Mouse (Mus musculus) lung, adult 2 months (tissue): Measurements from ENCODE around the gene Manbal. TPM values are rescaled to one million over a fixed set of nuclear protein-coding genes. Genes with fewer than 3 reads are reported as not detected.

ENCODE experiments used
- DNase-seq: peaks from one replicate; pipeline ENCODE4 v3.0.0; 2022
- H3K4me1 ChIP-seq: fragments of 200-500 bp; 2 replicates; pipeline ENCODE4 v1.6.1; 2011; ENCODE audit warnings: low read length; ENCODE audit not compliant: control insufficient read depth, insufficient read depth
- H3K4me3 ChIP-seq: fragments of 200-500 bp; replicated peaks from 2 replicates; pipeline ENCODE3; 2011; ENCODE audit warnings: low read depth, mild to moderate bottlenecking, control low read depth, low read length; ENCODE audit errors: extremely low read depth
- CTCF ChIP-seq: fragments of 200-500 bp; IDR thresholded peaks from 2 replicates; pipeline ENCODE4 v1.5.1; 2011; ENCODE audit warnings: mild to moderate bottlenecking, low read length, control low read depth; ENCODE audit not compliant: insufficient read depth
- POLR2A ChIP-seq: fragments of 200-500 bp; IDR thresholded peaks from 2 replicates; pipeline ENCODE4 v1.6.1; 2011; ENCODE audit warnings: low read depth, mild to moderate bottlenecking, control low read depth, low read length, borderline replicate concordance; ENCODE audit errors: extremely low read depth
- whole genome bisulfite sequencing: fragments of 180-500 bp; shearing (Covaris S2); methylation state at CpG from one replicate; pipeline ENCODE4 v1.1.7; 2018; 5-methylcytosine and 5-hydroxymethylcytosine counted together
- polyA plus RNA-seq: library from polyadenylated mRNA; depleted of rRNA; stranded (reverse); fragments of >200 nt; gene quantifications from 2 replicates; pipeline ENCODE4 v1.2.3, GENCODE M21; 2012; rRNA removed

Gene Manbal
- 85.5 and 108 TPM in 2 replicates for polyA plus RNA-seq

DNA sequence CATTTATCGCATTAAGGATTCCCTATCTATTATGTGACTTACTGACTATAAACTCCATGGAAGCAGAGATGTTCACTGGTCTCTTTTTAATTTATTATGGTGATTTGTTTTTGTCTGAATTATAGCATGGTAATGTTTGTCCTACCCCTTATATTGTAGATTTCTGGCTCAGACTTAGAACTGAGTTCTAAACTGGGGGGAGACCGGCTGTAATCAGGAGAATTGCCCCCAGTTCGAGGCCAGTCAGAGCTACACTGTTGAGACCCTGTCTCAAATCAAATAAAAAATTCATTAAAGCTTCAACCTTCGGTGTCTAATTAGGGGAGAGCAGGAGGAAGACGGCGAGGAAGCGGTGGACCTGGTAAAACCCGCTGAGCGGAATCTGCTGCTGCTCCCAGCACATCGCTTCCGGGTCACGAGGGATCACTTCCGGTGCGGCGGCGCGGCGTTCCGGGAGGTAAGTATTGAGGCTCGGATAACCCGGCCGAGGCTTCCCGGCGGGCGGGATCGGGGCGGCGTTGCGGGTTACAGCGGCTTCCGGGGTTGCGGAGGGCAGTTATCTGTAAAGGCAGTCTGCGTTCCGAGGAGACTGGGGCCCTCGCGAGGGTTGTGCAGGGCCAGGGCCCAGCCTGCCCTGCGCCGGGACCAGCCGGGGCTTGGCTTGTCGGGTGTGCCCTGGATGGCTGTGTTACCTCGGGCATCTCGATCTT lies at the start of gene Manbal:
TSS of gene Manbal (plus strand) at position 411 of the 710 bp plus-strand sequence.
- H3K4me3 ChIP-seq = peak within 1 kb of the TSS; percentile 75
- DNase-seq = peak; percentile 98
- 4% methylated on average over 42 of the region's 42 CpGs for WGBS

DNA sequence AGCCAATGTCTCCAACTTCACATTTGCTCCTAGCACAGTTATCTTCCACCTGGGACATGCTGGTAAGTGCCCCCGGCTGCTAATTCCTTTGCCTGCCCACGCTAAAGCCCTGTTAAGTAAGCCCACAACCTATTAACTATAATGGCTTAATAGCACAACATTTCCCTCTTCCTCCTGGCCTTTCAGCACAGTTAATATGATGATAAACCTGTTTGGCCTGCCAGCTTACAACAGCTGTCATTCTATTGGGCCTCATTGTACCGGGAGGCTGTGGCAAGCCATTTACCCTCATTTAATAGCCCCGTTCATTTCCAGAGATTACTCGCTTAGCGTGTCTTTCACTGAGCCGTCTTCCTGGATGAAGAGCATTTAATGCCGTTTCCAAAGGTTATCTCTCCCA lies 47.3 kb upstream of the Manbal start:
- H3K4me1 ChIP-seq = 0 out of 2 replicates have a peak, but pooled peaks cover 2% of the 10 kb centered on the region
- H3K4me3 ChIP-seq = no peak overlapping the region
- 86% methylated on average over 8 of the region's 8 CpGs for WGBS
- no peak for TF ChIP-seq POLR2A
- TF ChIP-seq CTCF = no peak
- no peak for DNase-seq

More for the DNA sequence above, at the start of gene Manbal:
- H3K4me1 ChIP-seq = peaks cover 6% of the 10 kb centered on the region
- peak; percentile 92 for TF ChIP-seq POLR2A
- no peak for TF ChIP-seq CTCF

DNA sequence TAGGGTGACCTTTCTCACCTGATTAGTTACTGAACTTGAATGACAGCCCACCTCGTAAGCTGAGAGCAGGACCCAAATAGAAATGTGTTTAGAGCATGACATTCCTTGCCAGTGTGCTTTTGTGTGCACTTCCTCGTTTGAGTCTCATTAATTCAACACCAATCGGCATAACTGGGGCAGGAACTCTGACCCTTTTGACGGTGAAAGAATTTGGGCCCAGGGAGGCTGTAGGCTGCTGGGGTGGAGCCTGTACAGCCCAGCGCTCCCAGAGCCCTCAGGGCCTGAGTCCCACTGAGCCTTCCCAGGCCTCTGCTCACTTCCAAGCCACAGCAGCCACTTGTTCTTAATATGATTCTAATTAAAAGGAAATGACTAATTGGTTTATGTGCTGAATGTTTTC lies 46.5 kb upstream of the Manbal start:
- H3K4me1 ChIP-seq = 0 out of 2 replicates have a peak, but pooled peaks cover 2% of the 10 kb centered on the region
- TF ChIP-seq CTCF (no peak), POLR2A (no peak)
- H3K4me3 ChIP-seq = no peak overlapping the region
- no peak for DNase-seq
- 55% methylated on average over 5 of the region's 5 CpGs for WGBS

DNA sequence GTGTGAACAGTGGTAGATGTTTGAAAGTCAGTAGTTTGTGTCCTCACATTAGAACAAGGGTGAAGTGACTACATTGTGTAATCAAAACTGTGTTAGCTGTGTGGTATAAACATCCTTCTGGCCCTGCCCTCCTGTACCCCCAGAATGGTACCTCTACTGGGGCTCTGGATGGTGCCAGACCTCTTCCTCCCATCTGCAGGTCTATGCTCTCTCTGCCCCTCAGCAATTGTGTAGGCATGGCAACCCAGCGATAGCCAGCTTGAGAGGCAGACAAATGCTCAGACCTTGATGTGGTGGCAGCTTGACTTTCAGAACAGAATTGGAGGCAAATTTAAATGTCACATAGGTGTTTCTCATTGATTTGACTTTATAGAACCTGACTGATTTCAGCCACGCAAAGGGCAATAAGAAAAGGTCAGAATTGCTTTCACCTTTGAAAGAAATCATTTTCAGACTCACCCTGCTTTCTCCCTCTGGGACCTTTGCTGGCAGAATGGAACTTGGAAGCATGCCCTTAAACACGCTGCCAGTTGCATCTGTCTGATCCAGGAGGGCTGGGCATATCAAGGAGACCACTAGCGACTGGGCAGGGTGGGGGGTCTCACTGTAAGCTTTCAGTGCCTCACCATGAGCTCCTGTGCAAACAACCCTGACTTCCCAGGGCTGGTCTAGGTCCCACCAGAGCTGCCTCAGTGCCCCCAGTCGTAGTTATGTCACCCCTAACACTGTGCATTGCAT lies 45.2 kb upstream of the Manbal start:
- no peak for TF ChIP-seq POLR2A
- TF ChIP-seq CTCF = no peak
- WGBS = 80% methylated on average over 5 of the region's 5 CpGs
- no peaks in the 10 kb centered on the region for H3K4me1 ChIP-seq
- H3K4me3 ChIP-seq = no peak overlapping the region
- DNase-seq = no peak

DNA sequence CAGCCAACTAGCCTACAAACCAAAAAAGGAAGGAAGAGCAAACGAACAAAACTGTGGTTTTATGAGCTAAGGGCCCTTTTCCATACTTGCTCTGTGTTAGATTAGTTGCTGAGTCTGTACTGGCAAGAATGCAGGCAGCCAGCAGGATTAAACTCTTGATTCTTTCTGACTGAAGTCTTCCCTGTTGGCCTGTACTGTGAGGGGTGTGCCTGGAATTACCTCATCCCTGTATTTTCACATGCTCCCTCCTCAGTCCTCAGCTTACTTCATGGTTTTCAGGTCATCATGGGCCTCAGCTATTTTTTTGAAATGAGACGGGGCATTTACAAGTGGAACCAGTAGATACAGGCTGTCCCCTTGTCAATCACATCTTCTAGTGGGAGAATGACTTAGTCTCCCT lies 42.2 kb upstream of the Manbal start:
- DNase-seq = no peak
- Histone ChIP-seq H3K4me3 (no peak overlapping the region), H3K4me1 (no peaks in the 10 kb centered on the region)
- TF ChIP-seq CTCF (no peak), POLR2A (no peak)
- 68% methylated on average over 2 of the region's 2 CpGs for WGBS

DNA sequence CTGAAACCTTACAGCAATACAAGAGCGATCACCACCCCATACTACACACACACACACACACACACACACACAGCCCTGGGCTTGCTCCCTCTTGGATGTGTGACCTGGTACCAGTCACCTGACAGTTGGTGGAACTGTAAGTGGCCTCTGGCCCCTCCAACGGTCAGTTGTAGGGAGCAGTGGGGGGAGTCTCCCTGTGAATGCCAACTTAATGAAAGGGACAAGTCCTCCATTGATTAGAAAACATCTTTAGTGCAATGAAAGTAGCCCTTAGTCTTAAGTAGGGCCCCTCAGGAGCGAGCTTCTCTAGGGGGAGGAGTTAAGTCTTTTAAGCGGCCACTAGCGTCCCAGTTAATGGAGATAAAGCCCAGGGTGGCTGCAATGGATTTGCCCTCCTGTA lies 39.3 kb upstream of the Manbal start:
- whole genome bisulfite sequencing = 68% methylated on average over 5 of the region's 5 CpGs
- no peak for DNase-seq

DNA sequence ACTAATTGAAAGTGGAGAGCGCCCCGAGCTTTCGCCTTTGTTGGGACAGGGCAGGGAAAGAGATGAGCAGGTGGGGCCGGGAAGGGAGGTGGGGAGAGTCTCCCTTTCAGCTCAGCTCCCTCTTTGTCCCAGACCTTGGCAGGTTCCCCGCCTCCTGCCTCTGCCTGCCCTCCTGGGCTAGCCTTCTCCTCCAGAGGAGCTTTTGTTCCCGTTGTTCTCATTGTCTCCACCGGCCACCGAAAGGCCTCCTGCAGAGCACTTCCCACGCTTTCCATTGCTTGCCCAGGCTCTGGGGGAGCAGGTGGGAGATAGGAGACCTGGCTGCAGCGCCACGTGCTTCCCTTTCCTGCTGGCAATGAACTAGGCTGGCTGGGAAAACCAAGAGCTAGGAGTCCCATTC lies 38.8 kb upstream of the Manbal start:
- 63% methylated on average over 11 of the region's 11 CpGs for WGBS
- DNase-seq = no peak
- no peak for TF ChIP-seq POLR2A
- no peak for TF ChIP-seq CTCF
- Histone ChIP-seq H3K4me1 (no peaks in the 10 kb centered on the region), H3K4me3 (no peak overlapping the region)

More for the DNA sequence above, 39.3 kb upstream of the Manbal start:
- Histone ChIP-seq H3K4me1 (no peaks in the 10 kb centered on the region), H3K4me3 (no peak overlapping the region)
- TF ChIP-seq CTCF = no peak
- TF ChIP-seq POLR2A = no peak

DNA sequence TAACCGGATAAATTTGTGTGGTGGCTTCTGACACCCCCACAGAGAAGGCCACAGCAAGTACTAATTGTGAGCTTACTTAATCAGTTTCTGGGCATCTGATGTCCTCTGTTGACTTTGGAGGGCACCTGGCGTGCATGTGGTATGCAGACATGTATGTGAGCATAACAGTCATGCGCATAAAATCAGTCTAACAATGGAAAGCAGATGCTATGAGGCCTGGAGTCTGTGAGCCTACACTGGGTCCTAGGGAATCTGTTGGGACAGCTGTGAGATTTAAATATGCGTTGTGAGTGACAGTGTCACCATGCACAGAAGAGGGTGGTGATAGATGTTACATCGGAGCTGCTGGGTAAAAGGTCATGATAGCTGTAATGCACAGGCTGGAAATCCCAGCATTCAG lies 35.3 kb upstream of the Manbal start:
- DNase-seq = no peak
- Histone ChIP-seq H3K4me3 (no peak overlapping the region), H3K4me1 (no peaks in the 10 kb centered on the region)
- 83% methylated on average over 5 of the region's 5 CpGs for WGBS
- TF ChIP-seq POLR2A = no peak
- no peak for TF ChIP-seq CTCF

DNA sequence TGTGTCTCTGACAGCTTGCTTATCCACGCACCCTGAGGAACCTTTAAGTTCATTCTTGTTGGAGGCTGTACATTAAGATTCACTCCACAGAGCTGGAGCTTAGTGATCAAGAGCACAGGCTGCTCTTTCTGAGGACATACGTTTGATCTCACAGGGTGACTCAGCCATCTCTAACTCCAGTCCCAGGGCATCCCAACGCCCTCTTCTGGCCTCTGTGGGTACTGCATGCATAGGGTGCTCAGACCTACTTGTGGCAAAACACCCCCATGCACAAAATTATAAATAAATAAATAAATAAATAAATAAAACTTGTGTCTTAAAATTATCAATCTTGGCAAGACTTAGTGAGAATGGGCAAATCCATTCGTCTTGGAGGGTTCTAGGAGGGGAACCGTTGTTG lies 28.7 kb upstream of the Manbal start:
- no peaks in the 10 kb centered on the region for H3K4me1 ChIP-seq
- TF ChIP-seq CTCF (peak; percentile 85), POLR2A (no peak)
- 33% methylated on average over 5 of the region's 5 CpGs for WGBS
- no peak overlapping the region for H3K4me3 ChIP-seq
- peak; percentile 61 for DNase-seq

DNA sequence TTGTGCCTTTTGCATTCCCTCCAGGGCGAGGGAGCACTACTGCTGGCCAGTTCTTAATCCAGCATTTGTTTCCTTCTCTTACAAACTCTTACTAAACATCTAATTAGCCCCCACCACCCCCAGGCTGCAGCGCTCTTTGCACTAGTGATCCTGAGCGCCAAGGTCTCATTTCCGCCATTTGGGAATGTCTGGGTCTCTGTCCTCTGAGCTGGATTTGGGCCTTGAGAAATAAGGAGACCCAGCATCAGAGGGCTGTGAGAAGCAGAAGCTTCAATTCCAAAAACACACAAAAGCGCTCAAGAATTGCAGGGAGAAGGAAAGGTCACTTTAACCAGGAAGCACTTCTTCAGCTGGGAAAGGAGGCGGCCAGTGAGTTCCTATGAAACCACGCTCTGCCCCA lies 27.9 kb upstream of the Manbal start:
- Histone ChIP-seq H3K4me3 (no peak overlapping the region), H3K4me1 (no peaks in the 10 kb centered on the region)
- no peak for DNase-seq
- WGBS = 65% methylated on average over 7 of the region's 7 CpGs
- TF ChIP-seq POLR2A (no peak), CTCF (no peak)
